Mouse (Mus musculus): ENCODE results near the gene Samd4b. TPM values are rescaled to one million over a fixed set of nuclear protein-coding genes. Genes with fewer than 3 reads are reported as not detected.
A peak's percentile ranks its signal among the peaks of the same experiment; 100 is the strongest.

Gene Samd4b
- polyA plus RNA-seq, 1 experiment from 2014 or later: 33.3 TPM

DNA sequence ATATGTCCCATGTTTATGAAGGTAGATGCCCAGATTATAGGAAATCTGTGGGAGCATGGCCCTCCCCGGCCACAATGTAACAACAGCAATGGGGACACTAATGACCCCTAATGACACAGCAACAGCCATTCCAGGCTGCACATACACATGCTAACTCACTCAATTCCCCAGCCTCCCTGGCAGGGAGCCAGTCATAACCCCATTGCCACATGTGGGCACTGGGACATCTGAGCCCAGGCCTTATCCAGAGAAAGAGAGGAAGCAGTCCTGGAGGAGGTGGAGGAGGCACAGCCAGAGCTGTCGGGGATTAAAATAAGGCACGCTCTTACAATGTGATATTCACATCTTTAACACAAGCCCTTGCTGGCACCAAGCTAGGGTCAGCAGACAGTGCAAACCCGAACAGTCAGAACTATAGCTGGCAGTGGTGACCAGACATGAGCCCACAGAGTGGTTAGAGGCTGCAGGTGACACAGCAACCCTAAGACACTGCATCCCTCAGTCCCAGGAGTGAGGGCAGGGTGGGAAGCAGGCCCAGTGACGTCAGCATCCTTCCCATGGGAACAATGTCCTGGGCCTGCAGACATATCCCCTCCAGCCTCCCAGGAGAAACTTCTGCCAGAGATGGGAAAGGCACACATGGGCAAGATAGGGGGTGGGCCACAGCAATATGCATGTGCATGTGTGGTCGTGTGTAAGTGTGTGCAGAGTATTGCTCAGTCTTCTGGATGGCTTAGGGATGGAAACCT is 11.1 kb downstream of the Samd4b start:
- no peak for ATAC-seq (ENCODE audit: insufficient number of reproducible peaks, insufficient read depth, low FRiP score, low TSS enrichment, low read depth)
- WGBS: 45% methylated on average over 6 of the region's 6 CpGs
- Histone ChIP-seq H3K4me1 (peaks cover 73% of the 10 kb centered on the region), H3K27ac (peak overlapping the region; percentile 69), H3K9ac (peak overlapping the region; percentile 58; the same call in 1 of the 2 replicates), H3K27me3 (no peaks in the 10 kb centered on the region), H3K4me3 (no peak overlapping the region), H3K4me2 (no peak overlapping the region; the same call in 1 of the 2 replicates), H3K9me3 (no peaks in the 10 kb centered on the region), H3K36me3 (no peaks in the 10 kb centered on the region)

- no peak for ATAC-seq (ENCODE audit: insufficient number of reproducible peaks, insufficient read depth, low FRiP score, low TSS enrichment, low read depth)
- H3K4me1 ChIP-seq: peaks cover 71% of the 10 kb centered on the region
- WGBS: 78% methylated on average over 6 of the region's 6 CpGs
- no peaks in the 10 kb centered on the region for H3K36me3 ChIP-seq
- H3K4me3 ChIP-seq: no peak overlapping the region
- no peaks in the 10 kb centered on the region for H3K27me3 ChIP-seq
- no peak overlapping the region for H3K9ac ChIP-seq
- H3K27ac ChIP-seq: peak overlapping the region; percentile 36; the same call in 1 of the 2 replicates
- no peak overlapping the region for H3K4me2 ChIP-seq
- H3K9me3 ChIP-seq: no peaks in the 10 kb centered on the region
Observed at GRCm38 (mm10) chr7:28585001-28585400, 12.9 kb downstream of the Samd4b start.

DNA sequence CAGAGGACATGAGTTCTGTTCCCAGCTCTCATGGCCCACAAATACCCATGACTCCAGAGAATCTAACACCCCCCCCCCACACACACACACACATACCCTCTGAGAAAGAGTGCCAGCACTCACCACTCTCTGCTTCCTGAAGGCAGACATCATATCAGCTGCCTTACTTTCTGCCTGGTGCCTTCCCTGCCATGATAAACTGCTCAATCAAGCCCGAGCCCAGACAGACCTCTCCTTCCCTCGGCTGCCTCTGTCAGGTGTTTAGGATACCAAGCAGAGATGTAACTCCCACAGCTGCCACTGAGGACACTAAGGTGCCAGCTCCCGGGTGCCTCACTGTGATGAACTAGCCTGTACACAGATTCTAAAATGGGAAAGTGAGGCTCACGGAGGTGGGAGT is 13.5 kb downstream of the Samd4b start:
- Histone ChIP-seq H3K9ac (no peak overlapping the region), H3K9me3 (no peaks in the 10 kb centered on the region), H3K4me2 (no peak overlapping the region), H3K4me3 (no peak overlapping the region), H3K27me3 (no peaks in the 10 kb centered on the region), H3K36me3 (no peaks in the 10 kb centered on the region), H3K27ac (0 out of 2 replicates have a peak overlapping the region, but pooled peaks have one; percentile 5), H3K4me1 (peaks cover 74% of the 10 kb centered on the region)
- no peak for ATAC-seq (ENCODE audit: insufficient number of reproducible peaks, insufficient read depth, low FRiP score, low TSS enrichment, low read depth)
- WGBS: 73% methylated on average over 4 of the region's 4 CpGs

DNA sequence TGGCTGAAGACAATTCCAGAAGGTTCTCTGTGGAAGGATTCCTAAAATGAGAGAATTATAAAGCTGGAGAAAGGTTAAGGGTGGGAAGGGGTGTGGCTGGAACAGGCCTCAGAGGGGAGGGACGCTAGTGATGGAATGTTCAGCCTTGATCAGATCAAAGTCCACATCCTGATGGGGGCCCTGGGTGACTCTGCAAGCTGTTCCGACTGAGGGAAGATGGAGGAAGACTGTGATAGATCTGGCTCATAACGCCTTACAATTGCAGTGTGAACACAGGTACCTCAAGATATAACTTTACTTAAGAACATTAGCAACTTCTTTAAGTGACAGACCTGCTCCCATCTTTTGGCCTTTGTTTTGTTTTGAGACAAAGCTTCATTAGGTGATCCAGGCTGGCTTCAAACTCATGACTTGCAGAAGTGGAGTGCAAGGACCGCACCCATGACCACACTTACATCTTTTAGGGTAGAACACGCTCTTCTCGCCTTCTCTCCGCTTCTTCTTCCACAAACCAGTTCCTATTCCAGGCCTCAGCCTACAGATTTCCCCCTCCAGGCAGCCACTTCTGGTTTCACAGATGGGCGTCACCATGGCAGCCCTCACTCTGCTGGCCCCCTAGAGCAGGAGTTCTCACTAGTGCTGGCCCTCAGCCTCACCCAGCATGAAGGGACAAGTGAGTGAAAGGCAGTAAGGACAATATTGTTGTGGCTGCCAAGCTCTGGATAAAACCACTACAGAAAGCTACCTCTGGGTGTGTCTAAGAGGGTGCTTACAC is 14.2 kb downstream of the Samd4b start:
- Histone ChIP-seq H3K4me3 (no peak overlapping the region), H3K9me3 (no peaks in the 10 kb centered on the region), H3K4me2 (no peak overlapping the region), H3K27me3 (no peaks in the 10 kb centered on the region), H3K27ac (peak overlapping the region; percentile 5; the same call in 1 of the 2 replicates), H3K9ac (no peak overlapping the region), H3K4me1 (peaks cover 74% of the 10 kb centered on the region), H3K36me3 (no peaks in the 10 kb centered on the region)
- WGBS: 68% methylated on average over 8 of the region's 8 CpGs
- no peak for ATAC-seq (ENCODE audit: insufficient number of reproducible peaks, insufficient read depth, low FRiP score, low TSS enrichment, low read depth)

- no peak overlapping the region for H3K9ac ChIP-seq
- no peak for ATAC-seq (ENCODE audit: insufficient number of reproducible peaks, insufficient read depth, low FRiP score, low TSS enrichment, low read depth)
- WGBS: 81% methylated on average over 11 of the region's 11 CpGs
- H3K27me3 ChIP-seq: no peaks in the 10 kb centered on the region
- H3K36me3 ChIP-seq: no peaks in the 10 kb centered on the region
- no peak overlapping the region for H3K4me2 ChIP-seq
- H3K27ac ChIP-seq: no peak overlapping the region
- H3K4me1 ChIP-seq: peaks cover 74% of the 10 kb centered on the region
- H3K4me3 ChIP-seq: no peak overlapping the region
- H3K9me3 ChIP-seq: no peaks in the 10 kb centered on the region
Observed at GRCm38 (mm10) chr7:28582841-28583240, 15.1 kb downstream of the Samd4b start.

- Histone ChIP-seq H3K27ac (no peak overlapping the region), H3K4me1 (peaks cover 74% of the 10 kb centered on the region), H3K4me2 (no peak overlapping the region), H3K4me3 (no peak overlapping the region), H3K36me3 (no peaks in the 10 kb centered on the region), H3K9ac (no peak overlapping the region), H3K27me3 (no peaks in the 10 kb centered on the region), H3K9me3 (no peaks in the 10 kb centered on the region)
- no peak for ATAC-seq (ENCODE audit: insufficient number of reproducible peaks, insufficient read depth, low FRiP score, low TSS enrichment, low read depth)
- 89% methylated on average over 4 of the region's 4 CpGs for WGBS
Observed at GRCm38 (mm10) chr7:28581721-28582120, 16.2 kb downstream of the Samd4b start.

DNA sequence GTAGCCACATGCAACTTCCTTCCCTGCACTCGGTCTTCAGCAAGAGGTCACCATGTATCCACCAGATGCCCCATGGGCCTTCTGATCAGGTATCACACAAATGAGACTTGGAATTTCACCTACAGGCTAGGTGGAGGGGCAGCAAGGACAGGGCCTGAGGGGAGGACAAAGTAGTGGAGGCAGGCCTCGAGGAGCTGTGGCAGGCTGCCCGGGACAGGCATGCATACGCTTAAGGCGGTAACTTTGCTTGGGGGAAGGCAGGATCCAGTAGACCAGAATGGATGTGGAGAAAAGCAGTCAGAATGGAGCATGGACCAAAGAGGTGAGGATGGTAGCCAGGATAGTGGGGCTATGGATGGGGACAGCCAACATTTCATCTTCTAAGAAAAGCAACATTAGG is 18.1 kb downstream of the Samd4b start:
- no peaks in the 10 kb centered on the region for H3K36me3 ChIP-seq
- no peaks in the 10 kb centered on the region for H3K27me3 ChIP-seq
- WGBS: 61% methylated on average over 5 of the region's 5 CpGs
- ATAC-seq (ENCODE audit: insufficient number of reproducible peaks, insufficient read depth, low FRiP score, low TSS enrichment, low read depth): no peak
- no peak overlapping the region for H3K4me2 ChIP-seq
- H3K9ac ChIP-seq: 0 out of 2 replicates have a peak overlapping the region, but pooled peaks have one; percentile 0
- H3K4me3 ChIP-seq: no peak overlapping the region
- H3K9me3 ChIP-seq: no peaks in the 10 kb centered on the region
- H3K4me1 ChIP-seq: peaks cover 70% of the 10 kb centered on the region
- no peak overlapping the region for H3K27ac ChIP-seq

DNA sequence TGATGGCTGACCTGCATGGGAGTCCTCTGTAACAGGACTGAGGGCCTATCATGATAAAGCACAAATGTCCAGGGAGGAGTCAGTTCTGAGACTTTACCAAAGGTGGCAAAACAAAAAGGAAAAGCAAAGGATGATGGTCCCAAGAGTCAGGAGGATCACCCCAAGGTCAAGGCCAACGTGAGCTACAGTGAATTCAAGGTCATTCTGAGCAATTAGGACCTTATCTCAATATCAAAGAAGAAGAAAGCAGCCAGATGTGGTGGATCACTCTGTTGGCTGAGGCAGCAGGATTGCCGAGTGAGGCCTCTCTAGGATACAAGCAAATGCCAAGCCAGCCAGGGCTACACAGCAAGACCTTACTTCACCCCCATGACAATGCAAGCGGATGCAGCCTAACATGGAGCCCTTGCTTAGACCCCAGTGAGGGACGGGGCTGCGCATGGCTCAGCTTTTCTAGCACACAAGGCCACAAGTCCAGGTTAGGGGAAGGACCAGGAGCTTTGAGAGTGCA is 19.3 kb downstream of the Samd4b start:
- no peaks in the 10 kb centered on the region for H3K9me3 ChIP-seq
- no peak overlapping the region for H3K4me2 ChIP-seq
- peaks cover 57% of the 10 kb centered on the region for H3K4me1 ChIP-seq
- no peak for ATAC-seq (ENCODE audit: insufficient number of reproducible peaks, insufficient read depth, low FRiP score, low TSS enrichment, low read depth)
- H3K4me3 ChIP-seq: no peak overlapping the region
- 80% methylated on average over 5 of the region's 5 CpGs for WGBS
- no peaks in the 10 kb centered on the region for H3K27me3 ChIP-seq
- no peaks in the 10 kb centered on the region for H3K36me3 ChIP-seq
- peak overlapping the region; percentile 78; the same call in 1 of the 2 replicates for H3K27ac ChIP-seq
- H3K9ac ChIP-seq: no peak overlapping the region

DNA sequence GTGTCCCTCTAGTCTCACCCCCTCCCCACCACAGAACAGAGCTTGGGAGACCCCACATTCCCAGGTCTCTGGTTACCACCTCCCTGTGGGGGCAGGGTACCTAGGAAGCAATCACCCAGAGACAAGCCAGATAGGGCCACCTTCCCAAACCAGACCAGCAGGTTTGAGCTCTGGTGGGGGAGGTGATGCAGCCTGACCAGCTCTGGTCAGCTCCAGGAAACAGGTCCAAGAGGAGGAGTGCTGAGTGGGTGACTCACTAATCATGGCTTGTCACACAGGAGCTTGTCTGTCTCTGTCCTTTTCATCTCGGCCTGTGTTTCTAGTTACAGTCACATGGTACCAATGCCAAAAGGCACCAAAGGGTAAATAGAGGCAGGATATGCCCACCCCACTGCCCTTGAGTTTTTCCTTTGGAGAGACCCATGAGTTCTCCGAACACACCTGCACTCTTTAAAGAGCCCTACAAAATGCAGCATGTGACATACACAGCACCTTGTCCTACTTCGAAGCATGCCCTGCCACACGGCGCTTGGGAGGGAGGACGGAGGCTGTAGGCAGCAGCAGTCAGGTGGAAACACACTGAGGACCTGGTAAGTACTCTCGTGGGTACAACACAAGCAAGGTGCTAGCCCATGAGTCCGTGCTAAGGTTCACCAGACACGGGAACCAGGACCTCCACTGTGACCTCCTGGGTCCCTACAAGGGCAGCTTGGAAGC is 20.0 kb downstream of the Samd4b start:
- H3K9ac ChIP-seq: 0 out of 2 replicates have a peak overlapping the region, but pooled peaks have one; percentile 53
- no peaks in the 10 kb centered on the region for H3K27me3 ChIP-seq
- H3K9me3 ChIP-seq: no peaks in the 10 kb centered on the region
- ATAC-seq (ENCODE audit: insufficient number of reproducible peaks, insufficient read depth, low FRiP score, low TSS enrichment, low read depth): no peak
- H3K27ac ChIP-seq: peak overlapping the region; percentile 78
- WGBS: 72% methylated on average over 9 of the region's 9 CpGs
- no peak overlapping the region for H3K4me2 ChIP-seq
- H3K36me3 ChIP-seq: no peaks in the 10 kb centered on the region
- H3K4me1 ChIP-seq: peaks cover 52% of the 10 kb centered on the region
- no peak overlapping the region for H3K4me3 ChIP-seq

GRCm38 (mm10) chr7:28576271-28576914 is 21.6 kb downstream of the Samd4b start:
- H3K36me3 ChIP-seq: no peaks in the 10 kb centered on the region
- WGBS: 74% methylated on average over 5 of the region's 5 CpGs
- peaks cover 61% of the 10 kb centered on the region for H3K4me1 ChIP-seq
- no peak overlapping the region for H3K4me2 ChIP-seq
- H3K4me3 ChIP-seq: no peak overlapping the region
- no peaks in the 10 kb centered on the region for H3K27me3 ChIP-seq
- H3K9me3 ChIP-seq: no peaks in the 10 kb centered on the region
- peak; percentile 61 for ATAC-seq (ENCODE audit: insufficient number of reproducible peaks, insufficient read depth, low FRiP score, low TSS enrichment, low read depth)
- H3K27ac ChIP-seq: peak overlapping the region; percentile 78
- H3K9ac ChIP-seq: peak overlapping the region; percentile 53

DNA sequence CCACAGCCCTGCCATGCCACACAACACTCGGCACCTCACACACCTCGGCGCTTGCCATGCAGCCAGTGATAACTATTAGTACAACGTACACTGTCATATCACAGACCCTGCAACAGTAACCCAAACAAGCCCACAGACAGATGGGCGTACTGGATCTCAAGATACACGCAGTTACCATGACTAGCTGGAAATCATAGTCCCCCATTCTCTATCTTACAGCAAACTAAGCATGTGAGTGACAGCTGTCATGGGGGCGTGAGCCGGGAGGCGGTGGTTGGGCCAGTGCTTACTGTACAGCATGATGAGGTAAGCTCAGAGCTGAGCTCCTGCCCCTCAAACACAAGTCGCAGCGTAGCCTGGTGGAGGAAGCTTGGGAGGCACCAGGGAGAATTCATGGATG is 22.3 kb downstream of the Samd4b start:
- Histone ChIP-seq H3K9me3 (no peaks in the 10 kb centered on the region), H3K27ac (peak overlapping the region; percentile 78), H3K4me2 (no peak overlapping the region), H3K9ac (no peak overlapping the region), H3K36me3 (no peaks in the 10 kb centered on the region), H3K4me1 (peaks cover 69% of the 10 kb centered on the region), H3K4me3 (no peak overlapping the region), H3K27me3 (no peaks in the 10 kb centered on the region)
- no peak for ATAC-seq (ENCODE audit: insufficient number of reproducible peaks, insufficient read depth, low FRiP score, low TSS enrichment, low read depth)
- WGBS: 82% methylated on average over 11 of the region's 11 CpGs
